Mouse (Mus musculus): ENCODE measurements around the gene Slc25a11.

Gene Slc25a11

GRCm38 (mm10) chr11:70652029-70652883 is 5.0 kb upstream of the Slc25a11 start:
- CTCF ChIA-PET: interaction anchor here (0.8 kb wide), 1 partner anchor 48 kb away, joined by 3 read pairs; the partner anchor contains the start of genes Inca1 and Kif1c

GRCm38 (mm10) chr11:70651391-70651790 is 4.1 kb upstream of the Slc25a11 start:
- CTCF ChIA-PET: no interaction called here

GRCm38 (mm10) chr11:70650322-70651175 is 3.3 kb upstream of the Slc25a11 start:
- CTCF ChIA-PET: no interaction called here

GRCm38 (mm10) chr11:70649185-70649734 is 2.0 kb upstream of the Slc25a11 start:
- CTCF ChIA-PET: no interaction called here

GRCm38 (mm10) chr11:70648512-70648911 is 1.2 kb upstream of the Slc25a11 start:
- CTCF ChIA-PET: no interaction called here

GRCm38 (mm10) chr11:70647716-70648420 is 589 bp upstream of the Slc25a11 start:
- CTCF ChIA-PET: no interaction called here

- CTCF ChIA-PET: interaction anchor here (1.6 kb wide), 1 partner anchor 21 kb away, joined by 3 read pairs; no protein-coding TSS in a partner anchor
Observed at GRCm38 (mm10) chr11:70646259-70646555, 1.1 kb downstream of the Slc25a11 start.

GRCm38 (mm10) chr11:70645461-70646258 is 1.6 kb downstream of the Slc25a11 start:
- CTCF ChIA-PET: interaction anchor here (1.6 kb wide), 1 partner anchor 20 kb away, joined by 3 read pairs; no protein-coding TSS in a partner anchor

GRCm38 (mm10) chr11:70644564-70645103 is 2.6 kb downstream of the Slc25a11 start:
- CTCF ChIA-PET: no interaction called here

GRCm38 (mm10) chr11:70643051-70643450 is 4.2 kb downstream of the Slc25a11 start:
- CTCF ChIA-PET: no interaction called here

GRCm38 (mm10) chr11:70641241-70641640 is 6.0 kb downstream of the Slc25a11 start:
- CTCF ChIA-PET: no interaction called here

- CTCF ChIA-PET: interaction anchor here (0.5 to 0.7 kb wide), 2 partner anchors 133 to 150 kb away, joined by 3 read pairs; no protein-coding TSS in a partner anchor
Observed at GRCm38 (mm10) chr11:70639976-70640375, 7.3 kb downstream of the Slc25a11 start.

- CTCF ChIA-PET: interaction anchor here (0.6 kb wide), 1 partner anchor 117 kb away, joined by 4 read pairs; no protein-coding TSS in a partner anchor
Observed at GRCm38 (mm10) chr11:70638714-70639278, 8.5 kb downstream of the Slc25a11 start, which contains the start of gene Gp1ba. Gene Gp1ba, plus strand, starts transcription at chr11:70639122.

GRCm38 (mm10) chr11:70638293-70638692 is 9.0 kb downstream of the Slc25a11 start:
- CTCF ChIA-PET: no interaction called here

- CTCF ChIA-PET: no interaction called here
Observed at GRCm38 (mm10) chr11:70637764-70638163, 9.5 kb downstream of the Slc25a11 start.

GRCm38 (mm10) chr11:70635601-70636000 is 11.7 kb downstream of the Slc25a11 start:
- CTCF ChIA-PET: no interaction called here

GRCm38 (mm10) chr11:70630129-70630528 is 17.1 kb downstream of the Slc25a11 start:
- CTCF ChIA-PET: interaction anchor here (0.9 to 1.1 kb wide), 2 partner anchors 127 to 216 kb away, joined by 3 to 10 read pairs; no protein-coding TSS in a partner anchor

GRCm38 (mm10) chr11:70629557-70629956 is 17.7 kb downstream of the Slc25a11 start:
- CTCF ChIA-PET: interaction anchor here (0.7 to 1.3 kb wide), 4 partner anchors 75 to 216 kb away, joined by 3 to 10 read pairs (median 3); no protein-coding TSS in a partner anchor

GRCm38 (mm10) chr11:70628431-70628830 is 18.8 kb downstream of the Slc25a11 start:
- CTCF ChIA-PET: interaction anchor here (1.0 to 1.3 kb wide), 2 partner anchors 76 to 128 kb away, joined by 3 read pairs; no protein-coding TSS in a partner anchor

- CTCF ChIA-PET: no interaction called here
Observed at GRCm38 (mm10) chr11:70626877-70627276, 20.4 kb downstream of the Slc25a11 start.

Data from spleen, embryonic (tissue).